Mouse (Mus musculus) ES-E14 (cell line): Measurements from ENCODE around the gene Kcnj10.

ENCODE experiments used
- CHD2 ChIP-seq: IDR thresholded peaks from 2 replicates; pipeline ENCODE4 v1.6.1; 2014; ENCODE audit warnings: mild to moderate bottlenecking, low read depth, low read length, inconsistent platforms
- HCFC1 ChIP-seq: IDR thresholded peaks from 2 replicates; pipeline ENCODE4 v1.6.1; 2012; ENCODE audit warnings: low read length, inconsistent platforms, borderline replicate concordance; ENCODE audit not compliant: insufficient read depth
- ZC3H11A ChIP-seq: IDR thresholded peaks from 2 replicates; pipeline ENCODE4 v1.6.1; 2012; ENCODE audit warnings: low read depth, mild to moderate bottlenecking, inconsistent platforms, low read length, borderline replicate concordance
- ZNF384 ChIP-seq: IDR thresholded peaks from 2 replicates; pipeline ENCODE4 v1.6.1; 2012; ENCODE audit warnings: low read depth, low read length, inconsistent platforms

DNA sequence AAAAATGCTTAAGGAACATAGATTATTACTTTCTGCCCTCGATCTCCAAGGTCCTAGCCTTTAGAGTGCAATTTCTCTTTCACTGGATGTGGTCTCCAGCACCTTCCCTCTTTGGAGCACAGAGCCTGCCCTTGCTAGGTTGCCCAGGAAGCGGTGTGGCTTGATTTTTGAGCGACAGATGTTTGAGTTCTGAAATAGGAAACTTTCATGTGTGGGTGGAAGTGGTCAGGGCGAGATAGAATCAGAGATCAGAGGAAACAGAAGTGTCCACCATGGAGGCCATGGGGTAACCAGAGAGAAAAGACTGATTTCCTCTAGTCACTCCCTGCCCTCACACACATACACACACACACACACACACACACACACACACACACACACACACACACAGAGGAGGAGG is 34.8 kb upstream of the Kcnj10 start:
- no peak for TF ChIP-seq ZC3H11A
- no peak for TF ChIP-seq HCFC1
- TF ChIP-seq ZNF384 = no peak
- no peak for TF ChIP-seq CHD2
